Mouse (Mus musculus) hindbrain, embryonic 16.5 days (tissue): ENCODE results near the gene Vash1. TPM values are rescaled to one million over a fixed set of nuclear protein-coding genes. Genes with fewer than 3 reads are reported as not detected.

ENCODE experiments used
- ATAC-seq: fragments of 200-750 bp; cut with Nextera tagmentation; 2 replicates; pipeline ENCODE4 v1.8.0; 2017; ENCODE audit warnings: moderate TSS enrichment, moderate library complexity
- H3K27ac ChIP-seq: fragments of 300-500 bp; sonication (generic); 2 replicates; pipeline ENCODE4 v1.5.1; 2014; ENCODE audit warnings: low read depth, mild to moderate bottlenecking, control low read depth, low read length, moderate library complexity
- H3K27me3 ChIP-seq: fragments of 300-500 bp; sonication (generic); replicated peaks from 2 replicates; pipeline ENCODE4 v1.6.1; 2014; ENCODE audit warnings: low read length; ENCODE audit not compliant: control insufficient read depth, insufficient read depth
- H3K36me3 ChIP-seq: fragments of 300-500 bp; sonication (generic); 2 replicates; pipeline ENCODE4 v1.6.1; 2014; ENCODE audit warnings: mild to moderate bottlenecking, low read length, moderate library complexity, mixed read lengths; ENCODE audit not compliant: control insufficient read depth, insufficient read depth
- H3K4me1 ChIP-seq: fragments of 300-500 bp; sonication (generic); 2 replicates; pipeline ENCODE4 v1.6.1; 2014; ENCODE audit warnings: low read depth, low read length; ENCODE audit not compliant: control insufficient read depth, insufficient read depth
- H3K4me2 ChIP-seq: fragments of 300-500 bp; sonication (generic); 2 replicates; pipeline ENCODE4 v1.6.1; 2014; ENCODE audit warnings: mild to moderate bottlenecking, low read length, control low read depth, moderate library complexity
- H3K4me3 ChIP-seq: fragments of 300-500 bp; sonication (generic); 2 replicates; pipeline ENCODE4 v1.5.1; 2014; ENCODE audit warnings: mild to moderate bottlenecking, low read length, control low read depth, moderate library complexity
- H3K9ac ChIP-seq: fragments of 300-500 bp; sonication (generic); 2 replicates; pipeline ENCODE4 v1.6.1; 2014; ENCODE audit warnings: low read depth, mild to moderate bottlenecking, control low read depth, low read length, moderate library complexity
- H3K9me3 ChIP-seq: fragments of 300-500 bp; sonication (generic); 2 replicates; pipeline ENCODE4 v1.6.1; 2014; ENCODE audit warnings: mild to moderate bottlenecking, low read length, moderate library complexity; ENCODE audit not compliant: control insufficient read depth
- WGBS: fragments of 180-500 bp; shearing (Covaris S2); extraction: QIAGEN DNeasy Blood & Tissue Kit; methylation state at CpG from one replicate; pipeline ENCODE4 v1.1.7; 2014; 5-methylcytosine and 5-hydroxymethylcytosine counted together
- polyA plus RNA-seq: library from polyadenylated mRNA; unstranded; fragments of >200 nt; fragmentation: Nextera tagmentation; extraction: Ambion mirVana; gene quantifications from 2 replicates; pipeline ENCODE4 v1.2.1, GENCODE M21; 2015

Vash1 gene
- 28.3 and 31.5 TPM in 2 replicates for polyA plus RNA-seq

GRCm38 (mm10) chr12:86678591-86679545 lies at the start of gene Vash1:
TSS of gene Vash1 (plus strand) at chr12:86678700.
- H3K9me3 ChIP-seq: no peaks in the 10 kb centered on the region
- H3K9ac ChIP-seq: peak within 1 kb of the TSS; percentile 100
- H3K4me3 ChIP-seq: peak within 1 kb of the TSS; percentile 97
- H3K36me3 ChIP-seq: no peaks in the 10 kb centered on the region
- H3K27ac ChIP-seq: peak within 1 kb of the TSS; percentile 98
- peaks cover 19% of the 10 kb centered on the region for H3K4me1 ChIP-seq
- peak; percentile 72 for ATAC-seq
- no peaks in the 10 kb centered on the region for H3K27me3 ChIP-seq
- under 1% methylated on average over 90 of the region's 94 CpGs for WGBS
- peak within 1 kb of the TSS; percentile 91 for H3K4me2 ChIP-seq

- Histone ChIP-seq H3K36me3 (no peaks in the 10 kb centered on the region), H3K27ac (no peak overlapping the region), H3K9me3 (no peaks in the 10 kb centered on the region), H3K27me3 (no peaks in the 10 kb centered on the region), H3K4me3 (no peak overlapping the region), H3K9ac (no peak overlapping the region), H3K4me2 (no peak overlapping the region), H3K4me1 (no peaks in the 10 kb centered on the region)
- WGBS: 65% methylated on average over 6 of the region's 6 CpGs
- ATAC-seq: no peak
Measured at GRCm38 (mm10) chr12:86628783-86629172, 49.7 kb upstream of the Vash1 start.

DNA sequence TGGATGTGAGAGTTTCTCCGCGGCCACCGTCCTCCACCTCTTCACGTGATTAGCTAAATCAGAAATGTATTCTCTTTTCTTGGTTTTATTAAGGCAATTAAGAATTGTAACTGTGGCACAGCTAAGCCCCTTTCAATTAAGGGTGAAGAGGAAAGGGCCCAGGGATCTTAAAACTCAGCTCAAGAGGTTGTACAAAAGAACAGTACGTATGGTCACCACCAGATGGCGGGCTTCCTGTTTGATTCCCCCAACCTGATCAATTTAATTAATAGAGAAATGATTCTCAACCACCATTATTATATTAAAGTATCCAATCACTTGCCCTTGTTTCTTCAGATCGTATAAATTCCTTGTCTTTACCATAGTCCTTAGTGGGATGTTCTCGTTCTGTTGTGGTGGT lies 36.7 kb upstream of the Vash1 start:
- 41% methylated on average over 8 of the region's 8 CpGs for WGBS
- Histone ChIP-seq H3K4me1 (peaks cover 2% of the 10 kb centered on the region), H3K27ac (no peak overlapping the region), H3K9ac (no peak overlapping the region), H3K27me3 (no peaks in the 10 kb centered on the region), H3K4me3 (no peak overlapping the region), H3K36me3 (no peaks in the 10 kb centered on the region), H3K4me2 (no peak overlapping the region), H3K9me3 (no peaks in the 10 kb centered on the region)
- ATAC-seq: no peak

DNA sequence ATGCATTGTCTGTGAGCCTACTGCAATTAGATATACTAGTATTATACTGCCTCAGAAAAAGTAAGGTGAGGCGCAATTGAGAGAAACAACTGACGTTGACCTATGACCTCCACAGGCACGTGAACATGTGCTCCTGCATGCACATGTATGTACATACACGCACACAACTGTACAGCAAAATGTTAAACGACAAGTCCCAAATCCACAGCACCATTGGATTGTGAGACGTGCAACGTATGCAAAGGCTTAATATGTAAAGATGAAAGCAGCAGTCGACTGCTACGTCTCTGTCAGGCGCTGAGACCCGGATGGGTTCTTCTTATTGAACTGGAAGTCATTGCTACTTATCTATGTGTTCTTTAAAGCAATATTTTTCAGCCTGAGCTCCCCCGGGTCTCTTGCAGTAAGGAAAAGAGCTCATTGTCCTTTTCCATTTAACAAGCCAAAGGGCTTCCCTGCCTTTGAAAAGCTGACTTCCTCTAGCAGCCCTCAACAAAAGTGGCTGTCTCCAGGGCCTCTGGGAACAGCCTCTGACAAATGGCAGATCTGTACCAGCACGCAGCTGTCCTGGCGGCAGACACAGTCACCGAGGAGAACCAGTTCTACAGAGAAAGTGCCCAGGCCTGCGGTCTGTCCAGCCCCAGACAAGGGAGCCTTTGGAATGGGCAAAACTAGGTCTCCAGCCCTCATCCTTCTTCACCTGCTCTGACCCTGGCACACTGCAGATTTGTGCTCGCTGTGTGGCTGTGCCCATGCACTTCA lies 33.8 kb upstream of the Vash1 start:
- WGBS: 36% methylated on average over 17 of the region's 17 CpGs
- Histone ChIP-seq H3K4me2 (no peak overlapping the region), H3K27ac (peak overlapping the region; percentile 37), H3K36me3 (no peaks in the 10 kb centered on the region), H3K9me3 (no peaks in the 10 kb centered on the region), H3K4me3 (no peak overlapping the region), H3K4me1 (peaks cover 14% of the 10 kb centered on the region), H3K9ac (no peak overlapping the region), H3K27me3 (no peaks in the 10 kb centered on the region)
- ATAC-seq: peak; percentile 89

DNA sequence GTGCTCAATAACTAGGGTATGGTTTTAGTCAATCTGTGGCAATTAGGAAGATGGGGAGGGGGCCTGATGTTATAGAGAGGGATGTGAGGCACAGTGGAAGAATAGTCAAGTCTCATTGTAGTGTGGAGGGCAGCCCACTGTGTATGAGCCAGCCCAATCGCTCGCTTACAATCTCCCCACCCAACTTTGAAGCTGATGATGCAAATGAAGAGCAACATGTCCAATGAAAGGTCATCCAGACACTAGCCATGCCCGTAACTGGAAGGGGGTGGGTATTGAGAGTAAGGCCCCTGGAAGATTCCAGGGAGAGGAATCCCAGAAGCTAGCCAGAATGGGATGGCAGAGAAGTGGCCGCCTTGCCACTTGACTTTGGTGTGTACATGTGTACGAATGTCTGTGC lies 33.0 kb upstream of the Vash1 start:
- Histone ChIP-seq H3K4me3 (no peak overlapping the region), H3K36me3 (no peaks in the 10 kb centered on the region), H3K27me3 (no peaks in the 10 kb centered on the region), H3K4me2 (no peak overlapping the region), H3K4me1 (peaks cover 14% of the 10 kb centered on the region), H3K9ac (no peak overlapping the region), H3K9me3 (no peaks in the 10 kb centered on the region), H3K27ac (peak overlapping the region; percentile 37)
- ATAC-seq: no peak
- WGBS: 80% methylated on average over 5 of the region's 5 CpGs

DNA sequence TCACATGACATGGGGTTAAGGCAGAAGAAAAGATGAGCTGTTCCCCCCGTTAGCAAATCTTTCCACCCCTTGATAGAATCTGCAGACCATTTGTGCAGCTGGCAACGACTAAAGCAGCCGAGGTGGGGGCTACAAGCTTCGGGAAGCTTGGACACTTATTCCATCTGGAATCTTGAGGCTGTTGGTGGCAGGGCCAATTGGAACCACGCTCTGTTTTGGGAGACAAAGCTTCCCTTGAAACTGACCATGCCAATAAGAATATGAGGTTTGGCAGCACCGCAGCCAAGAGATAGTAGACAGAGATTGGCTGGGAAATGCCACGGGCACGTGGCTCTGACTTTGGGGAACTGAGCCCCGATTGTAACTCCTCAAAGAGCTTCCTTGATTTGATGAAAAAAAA lies 31.7 kb upstream of the Vash1 start:
- 0 out of 2 replicates have a peak overlapping the region, but pooled peaks have one; percentile 18 for H3K27ac ChIP-seq
- ATAC-seq: peak; percentile 53

DNA sequence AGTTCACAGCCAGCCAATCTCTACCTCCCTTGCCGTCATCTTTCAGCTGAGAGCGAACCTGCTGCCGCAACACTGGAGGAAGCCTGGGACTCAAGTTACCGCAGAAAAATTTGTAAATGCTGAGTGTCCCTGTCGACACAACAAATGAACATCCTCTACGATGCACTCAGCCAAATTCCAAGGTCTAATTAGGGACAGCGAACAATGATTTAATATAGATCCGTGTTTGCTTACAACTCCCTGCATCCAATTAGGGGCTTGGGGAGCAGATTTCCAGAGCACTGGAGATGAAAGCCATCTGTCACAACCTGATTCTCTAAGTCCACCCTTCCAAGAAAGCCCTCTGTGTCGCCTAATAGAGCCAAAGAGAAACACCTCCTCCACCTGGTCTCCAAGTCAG lies 31.2 kb upstream of the Vash1 start:
- peaks cover 14% of the 10 kb centered on the region for H3K4me1 ChIP-seq
- no peaks in the 10 kb centered on the region for H3K9me3 ChIP-seq
- no peak overlapping the region for H3K4me3 ChIP-seq
- H3K27ac ChIP-seq: 0 out of 2 replicates have a peak overlapping the region, but pooled peaks have one; percentile 8
- H3K27me3 ChIP-seq: no peaks in the 10 kb centered on the region
- 0 out of 2 replicates have a peak overlapping the region, but pooled peaks have one; percentile 5 for H3K4me2 ChIP-seq
- no peak overlapping the region for H3K9ac ChIP-seq
- no peaks in the 10 kb centered on the region for H3K36me3 ChIP-seq
- WGBS: 23% methylated on average over 9 of the region's 9 CpGs
- peak; percentile 7; the same call in 1 of the 2 replicates for ATAC-seq

More for the DNA sequence above, 31.7 kb upstream of the Vash1 start:
- Histone ChIP-seq H3K4me1 (peaks cover 14% of the 10 kb centered on the region), H3K36me3 (no peaks in the 10 kb centered on the region), H3K9ac (no peak overlapping the region), H3K4me3 (no peak overlapping the region), H3K4me2 (no peak overlapping the region), H3K9me3 (no peaks in the 10 kb centered on the region), H3K27me3 (no peaks in the 10 kb centered on the region)
- 41% methylated on average over 9 of the region's 9 CpGs for WGBS

DNA sequence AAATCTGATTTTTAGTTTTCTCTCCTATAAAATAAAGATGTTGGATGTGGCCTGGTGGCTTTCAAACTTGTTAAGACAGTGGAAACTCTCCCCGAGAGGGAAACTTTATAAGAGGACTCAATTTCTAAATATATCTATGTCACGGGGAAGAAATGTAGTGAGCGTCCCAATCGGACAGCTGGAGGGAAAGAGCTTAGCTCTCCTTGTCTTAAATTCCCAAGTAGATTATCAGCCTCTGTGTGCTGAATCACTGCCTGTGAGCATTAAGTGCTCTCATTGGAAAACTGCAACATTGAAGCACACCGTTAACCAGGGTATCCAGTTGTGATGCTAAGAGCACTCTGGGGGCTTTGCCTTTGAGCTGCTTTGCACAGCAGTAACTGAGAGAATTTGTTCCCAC lies 30.8 kb upstream of the Vash1 start:
- no peak overlapping the region for H3K4me2 ChIP-seq
- WGBS: 70% methylated on average over 5 of the region's 5 CpGs
- no peaks in the 10 kb centered on the region for H3K36me3 ChIP-seq
- peaks cover 18% of the 10 kb centered on the region for H3K4me1 ChIP-seq
- H3K27ac ChIP-seq: 0 out of 2 replicates have a peak overlapping the region, but pooled peaks have one; percentile 16
- H3K9ac ChIP-seq: no peak overlapping the region
- no peak for ATAC-seq
- no peaks in the 10 kb centered on the region for H3K9me3 ChIP-seq
- H3K4me3 ChIP-seq: no peak overlapping the region
- H3K27me3 ChIP-seq: no peaks in the 10 kb centered on the region

DNA sequence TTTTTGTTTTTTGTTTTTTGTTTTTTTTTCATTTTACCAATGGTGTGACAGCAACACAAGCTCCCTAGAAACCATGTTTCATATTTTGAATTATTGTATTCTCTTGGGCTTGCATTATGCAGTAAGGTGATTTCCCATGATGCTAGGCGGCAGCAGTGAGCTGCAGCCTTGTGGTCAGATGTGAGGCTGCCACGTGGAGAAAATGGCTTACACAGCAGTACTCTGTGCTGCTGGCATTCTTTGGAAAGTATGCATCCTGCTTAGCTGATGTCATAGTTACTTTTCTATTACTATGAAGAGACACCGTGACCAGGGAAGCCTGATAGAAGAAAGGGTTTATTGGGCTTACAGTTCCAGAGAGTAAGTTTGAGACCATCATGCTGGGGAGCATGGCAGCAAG lies 30.0 kb upstream of the Vash1 start:
- H3K27me3 ChIP-seq: no peaks in the 10 kb centered on the region

More for the DNA sequence above, 30.0 kb upstream of the Vash1 start:
- WGBS: 71% methylated on average over 3 of the region's 3 CpGs
- no peak overlapping the region for H3K9ac ChIP-seq
- H3K4me1 ChIP-seq: peaks cover 18% of the 10 kb centered on the region
- H3K27ac ChIP-seq: no peak overlapping the region
- no peaks in the 10 kb centered on the region for H3K9me3 ChIP-seq
- no peak for ATAC-seq
- no peak overlapping the region for H3K4me2 ChIP-seq
- H3K4me3 ChIP-seq: no peak overlapping the region
- no peaks in the 10 kb centered on the region for H3K36me3 ChIP-seq
